Mouse (Mus musculus) spleen, adult 2 months (tissue): ENCODE data around the gene Bhmt2. TPM values are rescaled to one million over a fixed set of nuclear protein-coding genes. Genes with fewer than 3 reads are reported as not detected.

Source experiments
- DNase-seq, 2 experiments: peaks; one replicate each; pipeline versions ENCODE4 v3.0.0 to v3.0.0-alpha.2; 2012 to 2021; ENCODE audit warnings: low spot score in 2 of 2, low read depth in 1 of 2
- H3K27ac ChIP-seq: fragments of 200-500 bp; 2 replicates; pipeline ENCODE4 v1.5.1; 2012; ENCODE audit warnings: low read length, inconsistent platforms; ENCODE audit not compliant: insufficient read depth
- H3K27me3 ChIP-seq: fragments of 200-500 bp; 2 replicates; pipeline ENCODE4 v1.6.1; 2012; ENCODE audit warnings: mild to moderate bottlenecking, moderate library complexity, low read length, inconsistent platforms; ENCODE audit not compliant: control insufficient read depth, insufficient read depth
- H3K36me3 ChIP-seq: fragments of 200-500 bp; 2 replicates; pipeline ENCODE4 v1.6.1; 2012; ENCODE audit warnings: mild to moderate bottlenecking, low read length, inconsistent platforms; ENCODE audit not compliant: control insufficient read depth, insufficient read depth
- H3K4me1 ChIP-seq: fragments of 200-500 bp; 2 replicates; pipeline ENCODE4 v1.6.1; 2011; ENCODE audit warnings: inconsistent platforms; ENCODE audit not compliant: control insufficient read depth, insufficient read depth, insufficient read length
- H3K4me3 ChIP-seq: fragments of 200-500 bp; 2 replicates; pipeline ENCODE4 v1.5.1; 2011; ENCODE audit warnings: mild to moderate bottlenecking, inconsistent platforms; ENCODE audit not compliant: insufficient read depth, insufficient read length; ENCODE audit errors: extremely low read depth
- CTCF ChIP-seq: fragments of 200-500 bp; IDR thresholded peaks from 2 replicates; pipeline ENCODE4 v1.5.1; 2011; ENCODE audit warnings: mild to moderate bottlenecking, inconsistent platforms; ENCODE audit not compliant: insufficient read depth, insufficient read length, insufficient replicate concordance; ENCODE audit errors: extremely low read depth
- POLR2A ChIP-seq: fragments of 200-500 bp; IDR thresholded peaks from 2 replicates; pipeline ENCODE4 v1.6.1; 2011; ENCODE audit warnings: low read depth, low read length, inconsistent platforms
- WGBS: fragments of 180-500 bp; shearing (Covaris S2); methylation state at CpG from one replicate; pipeline ENCODE4 v1.1.7; 2018; 5-methylcytosine and 5-hydroxymethylcytosine counted together
- polyA plus RNA-seq: library from polyadenylated mRNA; depleted of rRNA; stranded (reverse); fragments of >200 nt; gene quantifications from 2 replicates; pipeline ENCODE4 v1.2.3, GENCODE M21; 2012; rRNA removed

The Bhmt2 gene
- polyA plus RNA-seq, 1 experiment, result not detected

DNA sequence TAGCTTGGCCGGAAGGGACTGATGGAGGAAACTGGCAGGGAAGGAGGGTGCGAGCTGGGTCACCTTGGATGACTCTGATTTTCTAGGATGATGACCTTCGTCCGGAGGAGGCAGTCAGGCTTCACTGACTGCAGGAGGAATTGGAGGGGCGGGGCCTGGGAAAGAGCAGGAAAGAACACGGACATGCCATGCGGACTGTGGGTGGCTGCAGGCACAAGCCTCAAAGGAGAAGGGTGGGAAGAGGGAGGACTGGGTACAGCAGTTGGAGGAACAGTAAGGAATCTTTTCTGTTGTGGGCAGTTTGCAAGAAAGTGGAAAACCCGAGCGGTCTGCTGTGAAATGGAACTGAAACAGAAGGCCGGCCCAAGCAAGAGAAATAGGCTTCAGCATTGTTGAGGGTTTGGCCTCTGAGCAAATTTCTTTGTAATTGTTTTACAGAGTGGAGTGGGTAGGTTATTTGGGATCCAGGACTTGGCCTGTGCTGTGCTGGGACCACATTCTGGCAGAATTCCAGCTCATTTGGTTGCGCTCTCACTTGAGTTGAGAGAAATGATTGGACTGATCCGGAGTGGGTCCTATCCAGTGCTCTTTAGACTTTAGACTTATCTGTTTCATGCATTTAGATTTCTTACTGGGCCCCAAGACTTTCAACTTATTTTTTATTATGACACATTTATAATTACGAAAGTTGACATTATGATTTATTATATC lies 67.1 kb downstream of the Bhmt2 start:
- no peak overlapping the region for H3K4me3 ChIP-seq
- DNase-seq, result no peak
- no peaks in the 10 kb centered on the region for H3K4me1 ChIP-seq
- H3K27me3 ChIP-seq, result no peaks in the 10 kb centered on the region
- 87% methylated on average over 13 of the region's 13 CpGs for WGBS
- H3K27ac ChIP-seq, result no peak overlapping the region
- H3K36me3 ChIP-seq, result no peaks in the 10 kb centered on the region
- no peak for TF ChIP-seq POLR2A
- no peak for TF ChIP-seq CTCF

Other genes starting within 250 kb of the Bhmt2 start
- gene Jmy, start 174.5 kb downstream of the Bhmt2 start, polyA plus RNA-seq, result 5.1 and 7.7 TPM in 2 replicates
- 0.07 TPM in 1 of 2 replicates, not detected in the other for gene Bhmt, start 36.3 kb downstream of the Bhmt2 start, polyA plus RNA-seq
- not detected in 2 replicates for gene Dmgdh, start 131 bp upstream of the Bhmt2 start, polyA plus RNA-seq
- 16.6 and 20.2 TPM in 2 replicates for gene Arsb, start 97.3 kb upstream of the Bhmt2 start, polyA plus RNA-seq